Mouse (Mus musculus) heart, adult 2 months (tissue): Measurements from ENCODE around the gene Cd70. TPM values are rescaled to one million over a fixed set of nuclear protein-coding genes. Genes with fewer than 3 reads are reported as not detected.

Experiments used
- DNase-seq, 2 experiments: peaks; one replicate each; pipeline ENCODE4 v3.0.0; 2021
- H3K27ac ChIP-seq: fragments of 200-600 bp; 2 replicates; pipeline ENCODE4 v1.8.1; 2022
- H3K27me3 ChIP-seq: fragments of 200-500 bp; 2 replicates; pipeline ENCODE4 v1.6.1; 2012; ENCODE audit warnings: mild to moderate bottlenecking, low read length, inconsistent platforms, mixed read lengths; ENCODE audit not compliant: control insufficient read depth, insufficient read depth
- H3K36me3 ChIP-seq: fragments of 200-500 bp; 2 replicates; pipeline ENCODE4 v1.6.1; 2012; ENCODE audit warnings: low read length, inconsistent platforms; ENCODE audit not compliant: control insufficient read depth, insufficient read depth
- H3K4me1 ChIP-seq: fragments of 200-500 bp; 2 replicates; pipeline ENCODE4 v1.6.1; 2011; ENCODE audit warnings: low read length; ENCODE audit not compliant: control insufficient read depth, insufficient read depth
- H3K4me3 ChIP-seq: fragments of 200-600 bp; 2 replicates; pipeline ENCODE4 v1.8.1; 2022
- H3K79me2 ChIP-seq: fragments of 200-500 bp; replicated peaks from 2 replicates; pipeline ENCODE4 v1.6.1; 2012; ENCODE audit warnings: mild to moderate bottlenecking, inconsistent platforms, low read length, moderate library complexity, mixed read lengths; ENCODE audit not compliant: control insufficient read depth, insufficient read depth
- H3K9ac ChIP-seq: fragments of 200-500 bp; 2 replicates; pipeline ENCODE4 v1.6.1; 2012; ENCODE audit warnings: low read depth, mild to moderate bottlenecking, control low read depth, inconsistent platforms, low read length, mixed read lengths
- CTCF ChIP-seq: fragments of 200-600 bp; IDR thresholded peaks from 2 replicates; pipeline ENCODE4 v1.8.1; 2022; ENCODE audit warnings: antibody characterized with exemption, mild to moderate bottlenecking, moderate library complexity
- EP300 ChIP-seq: fragments of 200-500 bp; IDR thresholded peaks from 2 replicates; pipeline ENCODE4 v1.6.1; 2011; ENCODE audit warnings: low read depth, low read length, control low read depth; ENCODE audit not compliant: insufficient read depth
- POLR2A ChIP-seq: fragments of 200-500 bp; IDR thresholded peaks from 2 replicates; pipeline ENCODE4 v1.6.1; 2011; ENCODE audit warnings: mild to moderate bottlenecking, low read depth, low read length, control low read depth; ENCODE audit not compliant: insufficient read depth
- WGBS: fragments of 180-500 bp; shearing (Covaris S2); methylation state at CpG from one replicate; pipeline ENCODE4 v1.1.7; 2018; 5-methylcytosine and 5-hydroxymethylcytosine counted together
- intact Hi-C: fragments of 180-260 bp; cut with DNase I; formaldehyde crosslinking; loops from one replicate; pipeline ENCODE4 v1.15.1; 2025
- polyA plus RNA-seq: library from polyadenylated mRNA; depleted of rRNA; stranded (reverse); fragments of >200 nt; gene quantifications from 2 replicates; pipeline ENCODE4 v1.2.3, GENCODE M21; 2012
- total RNA-seq, 2 experiments: library from RNA; stranded (reverse); gene quantifications; 2 replicates each; pipeline ENCODE4 v1.2.3; 2021

The Cd70 gene
- total and polyA plus RNA-seq, 3 experiments, result not detected

GRCm38 (mm10) chr17:57185641-57186040, 36.1 kb upstream of the Cd70 start:
- H3K4me3 ChIP-seq, result no peak overlapping the region
- no peak for DNase-seq
- WGBS, result 46% methylated on average over 2 of the region's 2 CpGs
- H3K79me2 ChIP-seq, result no peaks in the 10 kb centered on the region
- intact Hi-C loops, result no loop called here
- TF ChIP-seq EP300 (no peak), POLR2A (no peak), CTCF (no peak)
- H3K36me3 ChIP-seq, result no peaks in the 10 kb centered on the region
- no peak overlapping the region for H3K27ac ChIP-seq
- no peak overlapping the region for H3K9ac ChIP-seq
- no peaks in the 10 kb centered on the region for H3K27me3 ChIP-seq
- no peaks in the 10 kb centered on the region for H3K4me1 ChIP-seq

- WGBS, result 43% methylated on average over 3 of the region's 3 CpGs
- Histone ChIP-seq H3K79me2 (no peaks in the 10 kb centered on the region), H3K27me3 (no peaks in the 10 kb centered on the region), H3K4me3 (no peak overlapping the region), H3K4me1 (no peaks in the 10 kb centered on the region), H3K27ac (no peak overlapping the region), H3K9ac (no peak overlapping the region), H3K36me3 (no peaks in the 10 kb centered on the region)
- TF ChIP-seq EP300 (no peak), CTCF (no peak), POLR2A (no peak)
- no peak for DNase-seq
- intact Hi-C loops, result no loop called here
Measured at GRCm38 (mm10) chr17:57182871-57183270, 33.3 kb upstream of the Cd70 start.

- Histone ChIP-seq H3K27ac (no peak overlapping the region), H3K36me3 (no peaks in the 10 kb centered on the region), H3K27me3 (no peaks in the 10 kb centered on the region), H3K4me3 (no peak overlapping the region), H3K79me2 (no peaks in the 10 kb centered on the region), H3K9ac (no peak overlapping the region), H3K4me1 (no peaks in the 10 kb centered on the region)
- 34% methylated on average over 8 of the region's 8 CpGs for WGBS
- peak; percentile 64 for TF ChIP-seq CTCF
- TF ChIP-seq POLR2A, result no peak
- intact Hi-C loops, result no loop called here
- DNase-seq, result peak; percentile 18 to 37
Measured at GRCm38 (mm10) chr17:57180363-57180762, 30.8 kb upstream of the Cd70 start.

DNA sequence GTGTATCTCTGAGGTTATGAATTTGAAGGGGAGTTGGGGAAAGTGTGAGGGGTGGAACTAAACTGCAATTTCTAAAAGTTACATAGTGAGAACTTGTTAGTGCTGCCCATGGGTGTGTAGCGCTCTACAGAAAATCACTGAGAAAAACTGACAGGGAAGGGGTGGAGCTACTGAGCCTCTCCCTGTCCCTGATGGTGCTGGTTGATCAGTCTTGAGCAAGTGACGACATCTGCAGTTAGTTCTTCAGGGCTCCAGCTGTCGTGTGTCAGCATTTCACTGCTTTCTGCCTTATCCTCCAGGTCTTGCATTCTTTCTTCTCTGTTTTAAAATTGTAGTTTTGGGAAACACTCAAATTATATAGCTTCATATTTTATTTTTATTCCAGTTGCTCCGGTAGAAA, 23.8 kb upstream of the Cd70 start:
- TF ChIP-seq EP300 (no peak), CTCF (no peak), POLR2A (no peak)
- no peaks in the 10 kb centered on the region for H3K4me1 ChIP-seq
- no peak overlapping the region for H3K27ac ChIP-seq
- no peaks in the 10 kb centered on the region for H3K36me3 ChIP-seq
- WGBS, result 51% methylated on average over 4 of the region's 4 CpGs
- H3K27me3 ChIP-seq, result no peaks in the 10 kb centered on the region
- no peak overlapping the region for H3K4me3 ChIP-seq
- no peak for DNase-seq
- no peaks in the 10 kb centered on the region for H3K79me2 ChIP-seq
- H3K9ac ChIP-seq, result no peak overlapping the region
- intact Hi-C loops, result no loop called here

DNA sequence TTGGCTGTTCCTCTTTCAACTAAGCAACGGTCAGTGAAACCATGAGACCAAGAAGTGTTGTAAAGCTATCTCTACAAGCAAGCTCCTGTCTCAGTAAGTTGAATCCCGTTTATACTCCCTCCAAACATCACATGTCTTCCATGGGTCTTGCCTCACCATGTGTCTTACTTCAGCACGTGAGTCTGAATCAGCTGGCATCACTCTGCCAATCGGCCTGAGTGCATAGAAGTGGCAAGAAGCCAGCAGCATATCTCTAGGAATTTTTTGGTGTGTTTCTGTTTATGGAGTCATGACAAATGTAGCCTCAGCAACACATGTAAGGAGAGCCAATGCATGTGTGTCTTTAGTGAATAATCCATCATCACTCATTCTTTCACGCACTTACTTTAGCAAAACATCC, 22.8 kb upstream of the Cd70 start:
- intact Hi-C loops, result no loop called here
- Histone ChIP-seq H3K79me2 (no peaks in the 10 kb centered on the region), H3K36me3 (no peaks in the 10 kb centered on the region), H3K9ac (no peak overlapping the region), H3K4me3 (no peak overlapping the region), H3K27ac (no peak overlapping the region), H3K4me1 (no peaks in the 10 kb centered on the region), H3K27me3 (no peaks in the 10 kb centered on the region)
- DNase-seq, result no peak
- 48% methylated on average over 5 of the region's 5 CpGs for WGBS
- TF ChIP-seq CTCF, result no peak
- no peak for TF ChIP-seq POLR2A
- TF ChIP-seq EP300, result no peak

DNA sequence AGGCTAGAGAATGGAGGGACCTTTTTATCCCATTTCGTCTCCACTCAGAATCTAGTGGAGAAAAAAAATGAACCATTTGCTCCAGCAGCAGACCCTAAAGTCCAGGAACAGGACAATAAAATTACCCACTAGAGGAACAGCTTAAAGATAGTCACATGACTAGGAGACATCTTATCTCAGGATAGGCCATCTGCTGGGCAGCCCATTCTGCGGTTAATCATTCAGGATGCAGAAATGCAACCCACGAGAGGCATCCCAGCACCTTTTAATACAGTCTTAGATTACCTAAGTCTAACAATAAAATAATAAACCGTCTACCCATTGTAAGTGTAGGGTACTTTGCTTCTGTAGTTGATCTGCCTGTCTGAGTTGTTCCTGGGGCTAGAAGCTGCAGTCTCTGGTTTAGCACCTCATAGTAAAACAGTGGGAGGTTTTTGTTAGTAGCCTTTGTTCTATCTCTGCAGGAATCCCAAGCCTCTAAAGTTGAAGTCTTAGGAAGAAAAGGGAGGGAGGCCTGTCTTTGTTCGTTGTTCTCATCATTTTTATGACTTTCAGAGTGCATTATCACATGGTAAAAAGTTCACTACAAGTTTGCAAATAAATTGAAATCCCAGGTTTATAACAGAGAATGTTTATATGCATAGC, 21.2 kb upstream of the Cd70 start:
- no peak overlapping the region for H3K4me3 ChIP-seq
- DNase-seq, result no peak
- H3K27ac ChIP-seq, result no peak overlapping the region
- no peak overlapping the region for H3K9ac ChIP-seq
- no peak for TF ChIP-seq POLR2A
- intact Hi-C loops, result no loop called here
- H3K27me3 ChIP-seq, result no peaks in the 10 kb centered on the region
- no peaks in the 10 kb centered on the region for H3K79me2 ChIP-seq
- H3K4me1 ChIP-seq, result no peaks in the 10 kb centered on the region
- no peaks in the 10 kb centered on the region for H3K36me3 ChIP-seq
- 49% methylated on average over 5 of the region's 5 CpGs for WGBS
